Mouse (Mus musculus): ENCODE results near the gene Smtn.

DNA sequence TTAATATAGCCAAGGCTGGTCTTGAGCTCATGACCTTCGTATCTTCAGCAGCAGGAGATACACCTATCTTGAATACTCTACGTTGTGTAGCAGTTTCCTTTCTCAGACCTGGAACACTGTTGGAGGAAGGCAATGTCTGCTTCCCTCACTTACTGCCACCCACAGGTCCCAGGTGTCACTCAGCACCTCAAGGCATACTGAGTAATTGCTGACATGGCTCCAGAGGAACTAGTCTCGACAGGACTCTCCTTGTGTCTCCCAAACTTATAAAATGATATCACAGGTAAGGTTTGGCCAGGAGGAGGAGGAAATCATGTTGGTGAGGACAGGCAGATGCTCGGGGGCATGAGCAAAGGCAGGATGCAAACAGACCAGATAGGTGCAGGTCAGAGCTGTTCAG, 14.6 kb upstream of the Smtn start:
- no peak for TF ChIP-seq CTCF (IDR thresholded peaks at IDR 0.05; ENCODE audit: extremely low read depth, insufficient read depth, insufficient read length, insufficient replicate concordance)
- no peak for TF ChIP-seq POLR2A (IDR thresholded peaks at IDR 0.05; ENCODE audit: low read depth, low read length)
